Mouse (Mus musculus) ES-E14 (cell line): ENCODE measurements at regions not wholly inside any gene's neighbourhood (a gene's known extent, or its start where the extent isn't known, plus 50 kb on each side); places are given as distances from the start of the nearest gene placed in this dataset.

Source experiments
- DNase-seq: peaks from one replicate; pipeline ENCODE4 v3.0.0-alpha.2; 2013; ENCODE audit warnings: low read depth, low spot score
- H3K27ac ChIP-seq: 2 replicates; pipeline ENCODE4 v1.5.1; 2012; ENCODE audit warnings: low read depth, mild to moderate bottlenecking, low read length, moderate library complexity, mixed read lengths; ENCODE audit not compliant: poor library complexity, insufficient read depth, severe bottlenecking
- H3K36me3 ChIP-seq: 2 replicates; pipeline ENCODE4 v1.6.1; 2012; ENCODE audit warnings: mild to moderate bottlenecking, low read length, moderate library complexity, mixed read lengths; ENCODE audit not compliant: control insufficient read depth, poor library complexity, insufficient read depth, severe bottlenecking
- H3K4me1 ChIP-seq, 2 experiments: fragments of 150-350 bp in 1 of 2; sonication (generic) in 1 of 2; 2 replicates each; pipeline ENCODE4 v1.6.1; 2012; ENCODE audit warnings: low read length in 2 of 2, mild to moderate bottlenecking in 1 of 2, mixed read lengths in 1 of 2; ENCODE audit not compliant: control insufficient read depth in 2 of 2, insufficient read depth in 2 of 2, poor library complexity in 1 of 2
- H3K4me3 ChIP-seq, 2 experiments: fragments of 150-350 bp in 1 of 2; sonication (generic) in 1 of 2; 2 replicates each; pipeline ENCODE4 v1.5.1; 2012; ENCODE audit warnings: low read length in 2 of 2, low read depth in 1 of 2, mild to moderate bottlenecking in 1 of 2, mixed read lengths in 1 of 2; ENCODE audit not compliant: insufficient read depth in 1 of 2, poor library complexity in 1 of 2, severe bottlenecking in 1 of 2
- H3K9ac ChIP-seq: 2 replicates; pipeline ENCODE4 v1.6.1; 2012; ENCODE audit warnings: low read depth, mild to moderate bottlenecking, low read length, mixed read lengths; ENCODE audit not compliant: poor library complexity, insufficient read depth, severe bottlenecking
- H3K9me3 ChIP-seq: fragments of 150-350 bp; sonication (generic); 2 replicates; pipeline ENCODE4 v1.6.1; 2012; ENCODE audit warnings: low read depth, mild to moderate bottlenecking, low read length; ENCODE audit not compliant: control insufficient read depth, insufficient read depth
- CHD2 ChIP-seq: IDR thresholded peaks from 2 replicates; pipeline ENCODE4 v1.6.1; 2014; ENCODE audit warnings: mild to moderate bottlenecking, low read depth, low read length, inconsistent platforms
- HCFC1 ChIP-seq: IDR thresholded peaks from 2 replicates; pipeline ENCODE4 v1.6.1; 2012; ENCODE audit warnings: low read length, inconsistent platforms, borderline replicate concordance; ENCODE audit not compliant: insufficient read depth
- MAFK ChIP-seq: IDR thresholded peaks from 2 replicates; pipeline ENCODE4 v1.6.1; 2014; ENCODE audit warnings: mild to moderate bottlenecking, low read depth, low read length, inconsistent platforms; ENCODE audit not compliant: insufficient read depth
- ZC3H11A ChIP-seq: IDR thresholded peaks from 2 replicates; pipeline ENCODE4 v1.6.1; 2012; ENCODE audit warnings: low read depth, mild to moderate bottlenecking, inconsistent platforms, low read length, borderline replicate concordance
- ZNF384 ChIP-seq: IDR thresholded peaks from 2 replicates; pipeline ENCODE4 v1.6.1; 2012; ENCODE audit warnings: low read depth, low read length, inconsistent platforms
- in situ Hi-C, 2 experiments: fragments of 600-800 bp; cut with MboI; formaldehyde crosslinking; loops; one replicate each; pipeline ENCODE4 v1.15.1; 2025; ENCODE audit warnings: low sequenced_read_pairs in 2 of 2, inconsistent platforms in 1 of 2; ENCODE audit not compliant: unreplicated experiment in 2 of 2

DNA sequence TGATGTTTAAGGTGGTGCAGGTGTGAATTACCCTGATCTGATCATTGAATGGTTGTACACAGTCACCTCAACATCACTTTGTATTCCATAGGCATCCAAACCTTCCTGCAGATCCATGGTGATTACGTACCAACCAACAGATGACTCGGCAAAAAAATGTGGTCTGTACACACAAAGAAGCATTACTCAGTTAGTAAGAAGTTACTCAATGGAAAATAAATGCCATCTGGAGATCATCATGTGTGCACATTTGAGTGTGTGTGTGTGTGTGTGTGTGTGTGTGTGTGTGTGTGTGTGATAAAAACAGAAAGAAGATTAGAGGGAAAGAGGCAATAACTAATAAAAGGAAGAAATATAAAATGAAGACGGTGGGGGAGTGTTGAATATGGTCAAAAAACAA, 1512.2 kb upstream of the Gm6569 start:
- DNase-seq, result no peak
- Histone ChIP-seq H3K27ac (no peak overlapping the region), H3K4me1 (no peaks in the 10 kb centered on the region), H3K9ac (no peak overlapping the region), H3K9me3 (no peaks in the 10 kb centered on the region), H3K4me3 (no peak overlapping the region), H3K36me3 (no peaks in the 10 kb centered on the region)
- TF ChIP-seq ZC3H11A (no peak), CHD2 (no peak), HCFC1 (no peak), ZNF384 (no peak), MAFK (no peak)
- in situ Hi-C loops, result no loop called here

DNA sequence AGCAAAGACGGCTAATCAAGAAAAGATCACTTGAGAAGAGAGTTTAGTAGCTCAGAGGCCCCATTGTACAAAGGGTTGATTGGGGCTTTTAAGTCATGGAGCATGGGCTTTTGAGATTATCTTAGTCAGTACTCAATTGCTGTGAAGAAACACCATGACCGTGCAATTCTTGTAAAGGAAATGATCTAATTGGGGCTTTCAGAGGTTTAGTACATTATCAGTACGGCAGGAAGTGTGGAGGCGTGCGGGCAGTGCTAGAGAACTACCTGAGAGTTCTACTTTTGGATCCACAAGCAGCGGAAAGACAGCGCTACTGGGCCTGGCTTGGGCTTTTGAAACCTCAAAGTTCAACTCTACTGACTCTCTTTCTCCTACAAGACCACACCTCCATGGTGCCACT, 1511.2 kb upstream of the Gm6569 start:
- no peaks in the 10 kb centered on the region for H3K4me1 ChIP-seq
- TF ChIP-seq ZNF384 (no peak), HCFC1 (no peak), MAFK (no peak), ZC3H11A (no peak), CHD2 (no peak)
- no peaks in the 10 kb centered on the region for H3K36me3 ChIP-seq
- H3K9me3 ChIP-seq, result no peaks in the 10 kb centered on the region
- no peak overlapping the region for H3K27ac ChIP-seq
- no peak for DNase-seq
- H3K9ac ChIP-seq, result no peak overlapping the region
- in situ Hi-C loops, result no loop called here
- no peak overlapping the region for H3K4me3 ChIP-seq

DNA sequence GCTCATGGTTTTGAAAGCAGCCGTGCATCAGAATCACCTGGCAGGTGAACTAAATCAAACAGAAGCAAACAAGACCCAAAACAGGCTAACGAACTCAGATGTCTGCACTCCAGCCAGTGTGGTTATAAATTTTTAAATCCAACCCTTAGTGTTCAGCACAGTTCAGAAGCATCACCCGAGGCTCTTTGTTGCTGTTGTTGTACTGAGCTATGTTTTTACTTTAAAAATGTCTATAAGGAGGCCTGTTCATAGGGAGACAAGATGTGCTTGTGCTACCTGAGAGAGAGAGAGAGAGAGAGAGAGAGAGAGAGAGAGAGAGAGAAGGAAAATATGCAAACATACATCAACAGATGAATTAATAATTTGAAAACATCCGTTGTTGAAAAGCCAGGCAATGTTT, 1503.1 kb upstream of the Gm6569 start:
- H3K4me1 ChIP-seq, result no peaks in the 10 kb centered on the region
- H3K9me3 ChIP-seq, result no peaks in the 10 kb centered on the region
- in situ Hi-C loops, result no loop called here
- DNase-seq, result no peak
- H3K4me3 ChIP-seq, result no peak overlapping the region
- TF ChIP-seq CHD2 (no peak), ZNF384 (no peak), ZC3H11A (no peak), HCFC1 (no peak), MAFK (no peak)
- no peak overlapping the region for H3K27ac ChIP-seq
- no peak overlapping the region for H3K9ac ChIP-seq
- H3K36me3 ChIP-seq, result no peaks in the 10 kb centered on the region

DNA sequence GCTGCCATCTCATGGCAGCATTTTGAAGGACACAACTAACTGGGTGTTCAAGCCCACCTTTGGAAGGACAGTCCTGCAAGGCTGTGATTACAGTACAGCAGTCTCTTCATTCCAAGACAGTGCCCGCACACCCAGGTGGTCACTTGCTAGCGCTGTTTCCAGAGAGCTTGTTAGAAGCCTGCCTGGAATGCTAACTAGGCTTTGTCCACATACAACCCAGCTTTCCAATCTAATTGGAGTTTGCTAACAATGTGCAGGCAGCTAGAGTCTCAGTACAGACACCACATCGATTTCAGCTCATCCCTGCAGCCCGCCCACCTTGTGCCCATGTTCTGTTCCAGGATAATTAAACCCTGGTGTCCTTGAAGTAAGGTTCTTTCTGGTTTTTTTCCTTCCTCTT, 1499.9 kb upstream of the Gm6569 start:
- H3K4me3 ChIP-seq, result no peak overlapping the region
- TF ChIP-seq CHD2 (no peak), MAFK (no peak), ZC3H11A (no peak), HCFC1 (no peak)
- H3K4me1 ChIP-seq, result no peaks in the 10 kb centered on the region
- no peaks in the 10 kb centered on the region for H3K9me3 ChIP-seq
- in situ Hi-C loops, result no loop called here
- no peak overlapping the region for H3K27ac ChIP-seq
- H3K9ac ChIP-seq, result no peak overlapping the region
- DNase-seq, result no peak
- no peaks in the 10 kb centered on the region for H3K36me3 ChIP-seq

DNA sequence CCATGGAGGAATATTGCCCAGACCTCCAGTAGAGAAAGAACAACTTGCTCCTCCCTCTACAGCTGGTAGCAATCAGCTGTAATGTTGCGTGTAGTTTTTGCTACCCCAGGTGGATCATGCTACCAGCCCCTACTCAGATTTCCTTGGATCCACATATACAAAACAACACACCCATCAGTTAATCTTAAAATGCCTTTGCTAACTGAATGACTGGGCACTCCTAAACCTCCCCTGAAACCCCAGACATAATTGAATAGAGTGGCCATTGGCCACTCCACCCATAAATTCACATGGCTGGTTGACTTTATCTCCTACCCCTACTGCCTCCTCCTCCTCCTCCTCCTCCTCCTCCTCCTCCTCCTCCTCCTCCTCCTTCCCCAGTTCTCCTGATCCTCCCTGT, 1494.7 kb upstream of the Gm6569 start:
- H3K9ac ChIP-seq, result no peak overlapping the region
- no peaks in the 10 kb centered on the region for H3K36me3 ChIP-seq
- no peaks in the 10 kb centered on the region for H3K9me3 ChIP-seq
- in situ Hi-C loops, result no loop called here
- DNase-seq, result no peak
- no peak for TF ChIP-seq HCFC1
- no peak for TF ChIP-seq ZC3H11A
- no peak for TF ChIP-seq ZNF384
- no peak for TF ChIP-seq MAFK
- no peak for TF ChIP-seq CHD2
- no peaks in the 10 kb centered on the region for H3K4me1 ChIP-seq
- H3K27ac ChIP-seq, result no peak overlapping the region
- no peak overlapping the region for H3K4me3 ChIP-seq
